Mouse (Mus musculus) heart, adult 2 months (tissue): ENCODE results near the gene Inafm1.

ENCODE experiments used
- CTCF ChIP-seq: fragments of 200-600 bp; IDR thresholded peaks from 2 replicates; pipeline ENCODE4 v1.8.1; 2022; ENCODE audit warnings: antibody characterized with exemption, mild to moderate bottlenecking, moderate library complexity
- EP300 ChIP-seq: fragments of 200-500 bp; IDR thresholded peaks from 2 replicates; pipeline ENCODE4 v1.6.1; 2011; ENCODE audit warnings: low read depth, low read length, control low read depth; ENCODE audit not compliant: insufficient read depth
- POLR2A ChIP-seq: fragments of 200-500 bp; IDR thresholded peaks from 2 replicates; pipeline ENCODE4 v1.6.1; 2011; ENCODE audit warnings: mild to moderate bottlenecking, low read depth, low read length, control low read depth; ENCODE audit not compliant: insufficient read depth

DNA sequence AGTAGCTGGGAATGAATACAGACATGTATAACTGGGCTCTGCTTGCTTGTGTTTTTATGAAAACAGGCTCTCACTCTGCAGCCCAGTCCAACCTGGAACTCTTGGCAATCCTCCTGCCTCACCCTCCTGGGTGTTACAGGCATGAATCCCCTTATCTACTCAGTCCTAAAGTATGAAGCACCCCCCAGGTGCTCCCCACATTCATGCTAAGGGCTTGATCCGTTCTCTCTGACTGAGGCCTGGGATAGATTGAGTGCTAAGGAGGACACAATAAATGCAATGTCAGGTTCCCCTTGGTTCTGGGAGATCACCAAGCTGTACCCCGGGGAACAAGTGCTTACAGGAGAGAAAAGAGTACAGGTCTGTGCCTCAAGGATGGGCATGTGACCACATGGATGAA is 24.2 kb upstream of the Inafm1 start:
- TF ChIP-seq CTCF (no peak), POLR2A (no peak), EP300 (no peak)
